Mouse (Mus musculus): Measurements from ENCODE around the gene Mis18a. TPM values are rescaled to one million over a fixed set of nuclear protein-coding genes. Genes with fewer than 3 reads are reported as not detected.

The Mis18a gene
- total RNA-seq, 1 experiment = 21.3 TPM

- no peak overlapping the region for H3K27ac ChIP-seq (ENCODE audit: insufficient read depth, low read depth, low read length, poor library complexity, severe bottlenecking)
- no peak overlapping the region for H3K9ac ChIP-seq (ENCODE audit: insufficient read depth, low read depth, low read length, poor library complexity, severe bottlenecking)
- H3K36me3 ChIP-seq (ENCODE audit: control insufficient read depth, insufficient read depth, low read length, poor library complexity, severe bottlenecking) = no peaks in the 10 kb centered on the region
- TF ChIP-seq HCFC1 (IDR thresholded peaks at IDR 0.05; ENCODE audit: borderline replicate concordance, insufficient read depth, low read length) (no peak), MAFK (IDR thresholded peaks at IDR 0.05; ENCODE audit: insufficient read depth, low read depth, low read length) (no peak), ZC3H11A (IDR thresholded peaks at IDR 0.05; ENCODE audit: borderline replicate concordance, low read depth, low read length) (no peak), CHD2 (IDR thresholded peaks at IDR 0.05; ENCODE audit: low read depth, low read length) (no peak), ZNF384 (IDR thresholded peaks at IDR 0.05; ENCODE audit: low read depth, low read length) (no peak)
- H3K4me3 ChIP-seq (ENCODE audit: insufficient read depth in 1 of 2, low read depth in 1 of 2, low read length in 2 of 2, poor library complexity in 1 of 2, severe bottlenecking in 1 of 2) = no peak overlapping the region
- H3K4me1 ChIP-seq (ENCODE audit: control insufficient read depth in 2 of 2, insufficient read depth in 2 of 2, low read length in 2 of 2, poor library complexity in 1 of 2) = peaks cover 0 to 1% of the 10 kb centered on the region in 2 experiments; a peak in 1 of 4 replicates
- no peak for DNase-seq (ENCODE audit: low read depth, low spot score)
- no peaks in the 10 kb centered on the region for H3K9me3 ChIP-seq (ENCODE audit: control insufficient read depth, insufficient read depth, low read depth, low read length)
- in situ Hi-C loops (cut with MboI; ENCODE audit: low sequenced_read_pairs in 2 of 2, unreplicated experiment in 2 of 2) = no loop called here
Observed at GRCm38 (mm10) chr16:90701541-90701940, 25.7 kb downstream of the Mis18a start.

- no peak overlapping the region for H3K4me3 ChIP-seq (ENCODE audit: insufficient read depth in 1 of 2, low read depth in 1 of 2, low read length in 2 of 2, poor library complexity in 1 of 2, severe bottlenecking in 1 of 2)
- peaks cover 0 to 1% of the 10 kb centered on the region in 2 experiments; a peak in 1 of 4 replicates for H3K4me1 ChIP-seq (ENCODE audit: control insufficient read depth in 2 of 2, insufficient read depth in 2 of 2, low read length in 2 of 2, poor library complexity in 1 of 2)
- in situ Hi-C loops (cut with MboI; ENCODE audit: low sequenced_read_pairs in 2 of 2, unreplicated experiment in 2 of 2) = no loop called here
- no peak for DNase-seq (ENCODE audit: low read depth, low spot score)
- no peak for TF ChIP-seq HCFC1 (IDR thresholded peaks at IDR 0.05; ENCODE audit: borderline replicate concordance, insufficient read depth, low read length)
- no peak for TF ChIP-seq CHD2 (IDR thresholded peaks at IDR 0.05; ENCODE audit: low read depth, low read length)
- no peak for TF ChIP-seq ZNF384 (IDR thresholded peaks at IDR 0.05; ENCODE audit: low read depth, low read length)
- no peak for TF ChIP-seq ZC3H11A (IDR thresholded peaks at IDR 0.05; ENCODE audit: borderline replicate concordance, low read depth, low read length)
- no peak for TF ChIP-seq MAFK (IDR thresholded peaks at IDR 0.05; ENCODE audit: insufficient read depth, low read depth, low read length)
- H3K9ac ChIP-seq (ENCODE audit: insufficient read depth, low read depth, low read length, poor library complexity, severe bottlenecking) = no peak overlapping the region
- H3K36me3 ChIP-seq (ENCODE audit: control insufficient read depth, insufficient read depth, low read length, poor library complexity, severe bottlenecking) = no peaks in the 10 kb centered on the region
- H3K27ac ChIP-seq (ENCODE audit: insufficient read depth, low read depth, low read length, poor library complexity, severe bottlenecking) = no peak overlapping the region
- H3K9me3 ChIP-seq (ENCODE audit: control insufficient read depth, insufficient read depth, low read depth, low read length) = no peaks in the 10 kb centered on the region
Observed at GRCm38 (mm10) chr16:90699390-90699789, 27.8 kb downstream of the Mis18a start.

- H3K9ac ChIP-seq (ENCODE audit: insufficient read depth, low read depth, low read length, poor library complexity, severe bottlenecking) = no peak overlapping the region
- H3K27ac ChIP-seq (ENCODE audit: insufficient read depth, low read depth, low read length, poor library complexity, severe bottlenecking) = no peak overlapping the region
- H3K9me3 ChIP-seq (ENCODE audit: control insufficient read depth, insufficient read depth, low read depth, low read length) = no peaks in the 10 kb centered on the region
- H3K4me1 ChIP-seq (ENCODE audit: control insufficient read depth in 2 of 2, insufficient read depth in 2 of 2, low read length in 2 of 2, poor library complexity in 1 of 2) = no peaks in the 10 kb centered on the region
- DNase-seq (ENCODE audit: low read depth, low spot score) = no peak
- no peaks in the 10 kb centered on the region for H3K36me3 ChIP-seq (ENCODE audit: control insufficient read depth, insufficient read depth, low read length, poor library complexity, severe bottlenecking)
- no peak for TF ChIP-seq MAFK (IDR thresholded peaks at IDR 0.05; ENCODE audit: insufficient read depth, low read depth, low read length)
- no peak for TF ChIP-seq ZC3H11A (IDR thresholded peaks at IDR 0.05; ENCODE audit: borderline replicate concordance, low read depth, low read length)
- no peak for TF ChIP-seq HCFC1 (IDR thresholded peaks at IDR 0.05; ENCODE audit: borderline replicate concordance, insufficient read depth, low read length)
- no peak for TF ChIP-seq ZNF384 (IDR thresholded peaks at IDR 0.05; ENCODE audit: low read depth, low read length)
- no peak for TF ChIP-seq CHD2 (IDR thresholded peaks at IDR 0.05; ENCODE audit: low read depth, low read length)
- no peak overlapping the region for H3K4me3 ChIP-seq (ENCODE audit: insufficient read depth in 1 of 2, low read depth in 1 of 2, low read length in 2 of 2, poor library complexity in 1 of 2, severe bottlenecking in 1 of 2)
- in situ Hi-C loops (cut with MboI; ENCODE audit: low sequenced_read_pairs in 2 of 2, unreplicated experiment in 2 of 2) = no loop called here
Observed at GRCm38 (mm10) chr16:90696306-90696705, 30.9 kb downstream of the Mis18a start.

- in situ Hi-C loops (cut with MboI; ENCODE audit: low sequenced_read_pairs in 2 of 2, unreplicated experiment in 2 of 2) = no loop called here
- TF ChIP-seq HCFC1 (IDR thresholded peaks at IDR 0.05; ENCODE audit: borderline replicate concordance, insufficient read depth, low read length) (no peak), ZNF384 (IDR thresholded peaks at IDR 0.05; ENCODE audit: low read depth, low read length) (no peak)
Observed at GRCm38 (mm10) chr16:90695121-90695520, 32.1 kb downstream of the Mis18a start.

GRCm38 (mm10) chr16:90694719-90695118 lies 32.5 kb downstream of the Mis18a start:
- Histone ChIP-seq H3K9ac (ENCODE audit: insufficient read depth, low read depth, low read length, poor library complexity, severe bottlenecking) (no peak overlapping the region), H3K4me3 (ENCODE audit: insufficient read depth in 1 of 2, low read depth in 1 of 2, low read length in 2 of 2, poor library complexity in 1 of 2, severe bottlenecking in 1 of 2) (no peak overlapping the region), H3K36me3 (ENCODE audit: control insufficient read depth, insufficient read depth, low read length, poor library complexity, severe bottlenecking) (no peaks in the 10 kb centered on the region), H3K27ac (ENCODE audit: insufficient read depth, low read depth, low read length, poor library complexity, severe bottlenecking) (no peak overlapping the region), H3K9me3 (ENCODE audit: control insufficient read depth, insufficient read depth, low read depth, low read length) (no peaks in the 10 kb centered on the region), H3K4me1 (ENCODE audit: control insufficient read depth in 2 of 2, insufficient read depth in 2 of 2, low read length in 2 of 2, poor library complexity in 1 of 2) (no peaks in the 10 kb centered on the region)
- TF ChIP-seq HCFC1 (IDR thresholded peaks at IDR 0.05; ENCODE audit: borderline replicate concordance, insufficient read depth, low read length) (0 out of 2 replicates have a peak, but pooled peaks have one; percentile 23), ZC3H11A (IDR thresholded peaks at IDR 0.05; ENCODE audit: borderline replicate concordance, low read depth, low read length) (peak; percentile 62), MAFK (IDR thresholded peaks at IDR 0.05; ENCODE audit: insufficient read depth, low read depth, low read length) (no peak), CHD2 (IDR thresholded peaks at IDR 0.05; ENCODE audit: low read depth, low read length) (no peak)
- in situ Hi-C loops (cut with MboI; ENCODE audit: low sequenced_read_pairs in 2 of 2, unreplicated experiment in 2 of 2) = no loop called here
- DNase-seq (ENCODE audit: low read depth, low spot score) = peak; percentile 93

More at GRCm38 (mm10) chr16:90695121-90695520, 32.1 kb downstream of the Mis18a start:
- no peak for DNase-seq (ENCODE audit: low read depth, low spot score)
- no peaks in the 10 kb centered on the region for H3K36me3 ChIP-seq (ENCODE audit: control insufficient read depth, insufficient read depth, low read length, poor library complexity, severe bottlenecking)
- H3K4me3 ChIP-seq (ENCODE audit: insufficient read depth in 1 of 2, low read depth in 1 of 2, low read length in 2 of 2, poor library complexity in 1 of 2, severe bottlenecking in 1 of 2) = no peak overlapping the region
- no peaks in the 10 kb centered on the region for H3K9me3 ChIP-seq (ENCODE audit: control insufficient read depth, insufficient read depth, low read depth, low read length)
- H3K27ac ChIP-seq (ENCODE audit: insufficient read depth, low read depth, low read length, poor library complexity, severe bottlenecking) = no peak overlapping the region
- no peak overlapping the region for H3K9ac ChIP-seq (ENCODE audit: insufficient read depth, low read depth, low read length, poor library complexity, severe bottlenecking)
- H3K4me1 ChIP-seq (ENCODE audit: control insufficient read depth in 2 of 2, insufficient read depth in 2 of 2, low read length in 2 of 2, poor library complexity in 1 of 2) = no peaks in the 10 kb centered on the region

Measured in ES-E14 (cell line).